Mouse (Mus musculus) liver (tissue): Measurements from ENCODE around the gene Klhdc8a.
"Not testable (repeated sequence)": the region's sequence is repeated elsewhere in the genome, so short reads cannot be mapped to it uniquely, and the experiment has no call there.

ENCODE experiments used
- DNase-seq: peaks from one replicate; pipeline ENCODE4 v3.0.0-alpha.2; 2020; ENCODE audit warnings: mixed read lengths

Klhdc8a gene

GRCm38 (mm10) chr1:132298425-132298800 lies at the start of gene Klhdc8a:
TSS of gene Klhdc8a (plus strand) at chr1:132298626.
- DNase-seq, result peak; percentile 26

GRCm38 (mm10) chr1:132254467-132254866 lies 44.0 kb upstream of the Klhdc8a start:
- no peak for DNase-seq

- DNase-seq, result no peak
Observed at GRCm38 (mm10) chr1:132260331-132260730, 38.1 kb upstream of the Klhdc8a start.

GRCm38 (mm10) chr1:132261058-132261457 lies 37.4 kb upstream of the Klhdc8a start:
- peak; percentile 58 for DNase-seq

- DNase-seq, result no peak
Observed at GRCm38 (mm10) chr1:132263618-132264017, 34.8 kb upstream of the Klhdc8a start.

GRCm38 (mm10) chr1:132264577-132264976 lies 33.8 kb upstream of the Klhdc8a start:
- peak; percentile 69 for DNase-seq

GRCm38 (mm10) chr1:132265211-132265859 lies 33.1 kb upstream of the Klhdc8a start:
- DNase-seq, result peak; percentile 14

GRCm38 (mm10) chr1:132265936-132266335 lies 32.5 kb upstream of the Klhdc8a start:
- no peak for DNase-seq

GRCm38 (mm10) chr1:132266791-132267557 lies 31.5 kb upstream of the Klhdc8a start:
- no peak for DNase-seq

GRCm38 (mm10) chr1:132267959-132268358 lies 30.5 kb upstream of the Klhdc8a start:
- DNase-seq, result no peak

GRCm38 (mm10) chr1:132268418-132269060 lies 29.9 kb upstream of the Klhdc8a start:
- DNase-seq, result no peak

GRCm38 (mm10) chr1:132271237-132271636 lies 27.2 kb upstream of the Klhdc8a start:
- DNase-seq, result no peak

- no peak for DNase-seq
Observed at GRCm38 (mm10) chr1:132276694-132277093, 21.7 kb upstream of the Klhdc8a start.

GRCm38 (mm10) chr1:132277124-132277523 lies 21.3 kb upstream of the Klhdc8a start:
- no peak for DNase-seq

- not testable (repeated sequence) for DNase-seq
Observed at GRCm38 (mm10) chr1:132280636-132281035, 17.8 kb upstream of the Klhdc8a start.

- DNase-seq, result no peak
Observed at GRCm38 (mm10) chr1:132281523-132282176, 16.8 kb upstream of the Klhdc8a start.

- DNase-seq, result no peak
Observed at GRCm38 (mm10) chr1:132282177-132282536, 16.3 kb upstream of the Klhdc8a start.

- no peak for DNase-seq
Observed at GRCm38 (mm10) chr1:132283018-132283417, 15.4 kb upstream of the Klhdc8a start.

GRCm38 (mm10) chr1:132286735-132287134 lies 11.7 kb upstream of the Klhdc8a start:
- DNase-seq, result no peak

GRCm38 (mm10) chr1:132287445-132287844 lies 11.0 kb upstream of the Klhdc8a start:
- DNase-seq, result no peak

- DNase-seq, result no peak
Observed at GRCm38 (mm10) chr1:132287991-132288451, 10.4 kb upstream of the Klhdc8a start.

- no peak for DNase-seq
Observed at GRCm38 (mm10) chr1:132289965-132290364, 8.5 kb upstream of the Klhdc8a start.
